Mouse (Mus musculus): ENCODE measurements around the gene Ccnt1.
A peak's percentile ranks its signal among the peaks of the same experiment; 100 is the strongest.
"Not testable (repeated sequence)": the region's sequence is repeated elsewhere in the genome, so short reads cannot be mapped to it uniquely, and the experiment has no call there.

The Ccnt1 gene

GRCm38 (mm10) chr15:98595049-98595448, 24.3 kb upstream of the Ccnt1 start:
- no peak for DNase-seq

GRCm38 (mm10) chr15:98594193-98594592, 23.5 kb upstream of the Ccnt1 start:
- peak; percentile 57 for DNase-seq

DNA sequence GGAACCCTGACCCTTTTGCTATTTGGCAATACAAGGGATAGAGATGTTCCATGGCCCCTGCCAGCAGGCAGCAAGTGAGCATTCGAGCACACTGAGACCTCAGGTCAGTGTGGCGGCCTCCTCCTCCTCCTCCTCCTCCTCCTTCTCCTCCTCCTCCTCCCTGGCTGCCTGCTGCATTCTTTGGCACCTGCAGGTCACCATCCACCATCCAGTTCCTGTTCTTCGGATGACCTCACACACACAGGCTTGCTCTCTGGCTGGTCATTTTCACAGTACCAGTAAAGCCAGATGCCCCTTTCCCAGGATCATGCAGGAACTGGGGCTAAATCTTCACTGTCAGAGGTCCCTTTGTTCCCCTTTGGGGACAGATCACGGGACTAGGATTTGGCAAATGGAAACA, 20.7 kb upstream of the Ccnt1 start:
- DNase-seq = no peak

DNA sequence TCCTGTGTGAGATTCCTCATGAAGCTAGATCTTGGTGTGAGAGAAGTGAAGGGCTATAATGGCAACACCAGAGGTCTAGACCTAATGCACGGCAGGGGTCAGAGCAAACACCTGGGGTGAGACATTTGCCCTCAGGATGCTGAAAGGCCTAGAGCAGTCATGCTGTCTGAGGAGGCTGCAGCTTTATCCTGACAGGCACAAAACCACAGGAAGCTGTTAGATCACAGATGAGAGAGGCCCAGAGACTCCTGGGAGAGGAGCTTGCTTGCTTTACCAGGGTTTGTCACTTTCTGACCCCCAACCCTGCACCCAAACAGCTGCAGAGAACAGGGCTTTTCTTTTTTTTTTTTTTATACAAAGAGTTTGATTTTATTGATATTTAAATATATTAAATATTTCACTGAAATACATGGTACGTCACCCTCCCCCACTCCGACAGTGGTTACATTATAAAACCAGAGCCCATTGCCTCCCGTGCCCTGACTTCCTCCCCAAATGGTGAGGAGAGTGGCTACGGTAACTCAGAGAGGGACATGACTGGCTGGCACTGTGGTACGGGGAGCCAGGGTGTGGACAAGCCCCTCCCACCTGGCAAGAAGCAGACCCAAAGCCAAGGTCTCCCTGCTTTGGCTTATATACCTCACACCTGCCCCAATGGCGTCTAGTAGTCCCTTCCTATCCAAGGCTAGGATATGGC, 19.1 kb upstream of the Ccnt1 start:
- DNase-seq = no peak

DNA sequence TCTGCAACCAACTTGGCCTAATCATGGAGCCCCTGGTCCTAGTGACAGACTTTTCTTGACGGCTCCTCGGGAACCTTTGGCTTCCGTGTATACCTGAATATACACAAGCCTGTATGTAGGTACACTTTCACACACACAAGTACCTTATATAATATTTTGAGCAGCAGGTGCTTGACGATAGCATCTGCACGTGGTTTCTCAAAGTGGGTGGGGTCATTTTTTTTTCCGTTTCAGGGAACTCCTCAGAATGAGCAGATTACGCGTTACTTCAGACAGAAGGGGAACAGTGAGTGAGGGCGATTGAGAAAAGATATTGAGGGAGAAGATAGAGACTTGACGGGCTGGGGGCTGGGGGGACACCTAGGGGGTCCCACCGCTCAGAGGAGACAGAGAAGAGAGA, 17.0 kb upstream of the Ccnt1 start:
- no peak for DNase-seq

DNA sequence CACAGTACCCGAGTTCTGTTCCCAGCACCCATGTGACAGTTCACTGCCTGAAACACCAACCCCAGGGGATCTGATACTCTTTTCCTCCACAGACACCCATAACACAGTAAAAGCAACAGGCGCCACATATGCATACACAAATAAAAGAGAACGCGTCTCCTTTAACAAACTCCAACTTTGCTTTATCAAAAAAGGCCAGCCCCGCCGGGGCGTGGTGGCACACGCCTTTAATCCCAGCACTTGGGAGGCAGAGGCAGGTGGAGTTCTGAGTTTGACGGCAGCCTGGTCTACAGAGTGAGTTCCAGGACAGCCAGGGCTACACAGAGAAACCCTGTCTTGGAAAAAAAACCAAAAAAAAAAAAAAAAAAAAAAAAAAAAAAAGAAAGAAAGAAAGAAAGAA, 15.4 kb upstream of the Ccnt1 start:
- not testable (repeated sequence) for DNase-seq

DNA sequence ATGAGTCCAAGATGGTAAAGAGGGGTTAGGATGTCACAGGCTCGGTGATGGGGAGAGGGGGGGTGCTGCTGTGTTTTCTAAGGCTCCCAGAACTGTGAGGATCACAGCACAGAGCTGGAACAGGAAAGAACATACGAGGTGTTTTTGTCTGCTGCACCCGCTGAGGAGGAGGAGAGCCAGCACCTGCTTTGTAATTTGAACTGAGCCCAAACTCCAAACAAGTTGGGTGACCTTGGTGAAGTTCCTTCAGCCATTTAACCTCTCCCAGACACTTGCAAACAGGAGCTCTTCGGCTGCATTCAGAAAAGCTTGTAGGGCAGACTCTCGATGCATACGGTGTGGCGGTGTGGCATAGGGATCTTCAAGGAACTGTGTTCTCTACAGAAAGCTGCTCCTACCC, 14.7 kb upstream of the Ccnt1 start:
- DNase-seq = no peak

GRCm38 (mm10) chr15:98582996-98583395, 12.3 kb upstream of the Ccnt1 start:
- DNase-seq = no peak

GRCm38 (mm10) chr15:98582410-98582809, 11.7 kb upstream of the Ccnt1 start:
- DNase-seq = peak; percentile 60

- DNase-seq = peak; percentile 65
Observed at GRCm38 (mm10) chr15:98579795-98580464, 9.2 kb upstream of the Ccnt1 start.

GRCm38 (mm10) chr15:98579310-98579709, 8.6 kb upstream of the Ccnt1 start:
- no peak for DNase-seq

GRCm38 (mm10) chr15:98573293-98573692, 2.6 kb upstream of the Ccnt1 start:
- no peak for DNase-seq

DNA sequence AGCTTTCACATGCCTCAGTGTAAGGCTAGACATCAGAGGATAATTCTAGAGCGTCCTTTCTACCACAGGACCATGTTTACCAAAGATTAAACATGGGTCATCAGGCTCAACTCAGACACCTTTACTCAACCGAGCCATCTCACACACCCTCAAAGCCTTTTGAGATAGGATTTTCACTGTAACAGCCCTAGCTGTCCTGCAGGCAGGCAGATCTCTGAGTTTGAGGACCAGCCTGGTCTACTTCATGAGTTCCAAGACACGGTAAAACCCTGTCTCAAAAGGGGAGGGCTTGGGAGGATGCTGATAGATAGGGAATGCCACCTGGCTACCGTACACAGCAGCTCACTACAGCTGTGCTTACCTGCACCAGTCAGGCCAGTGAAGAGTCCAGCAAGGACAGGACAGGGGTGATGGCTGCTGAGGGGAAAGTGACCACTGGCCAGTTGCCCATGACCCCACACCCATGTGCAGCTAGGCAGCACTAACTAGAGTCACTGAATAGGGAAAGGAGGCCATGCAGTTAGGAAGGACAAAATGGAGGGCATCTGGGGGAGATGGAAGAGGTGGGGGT, 843 bp downstream of the Ccnt1 start:
- no peak for DNase-seq

GRCm38 (mm10) chr15:98569216-98569615, 1.5 kb downstream of the Ccnt1 start:
- DNase-seq = no peak

DNA sequence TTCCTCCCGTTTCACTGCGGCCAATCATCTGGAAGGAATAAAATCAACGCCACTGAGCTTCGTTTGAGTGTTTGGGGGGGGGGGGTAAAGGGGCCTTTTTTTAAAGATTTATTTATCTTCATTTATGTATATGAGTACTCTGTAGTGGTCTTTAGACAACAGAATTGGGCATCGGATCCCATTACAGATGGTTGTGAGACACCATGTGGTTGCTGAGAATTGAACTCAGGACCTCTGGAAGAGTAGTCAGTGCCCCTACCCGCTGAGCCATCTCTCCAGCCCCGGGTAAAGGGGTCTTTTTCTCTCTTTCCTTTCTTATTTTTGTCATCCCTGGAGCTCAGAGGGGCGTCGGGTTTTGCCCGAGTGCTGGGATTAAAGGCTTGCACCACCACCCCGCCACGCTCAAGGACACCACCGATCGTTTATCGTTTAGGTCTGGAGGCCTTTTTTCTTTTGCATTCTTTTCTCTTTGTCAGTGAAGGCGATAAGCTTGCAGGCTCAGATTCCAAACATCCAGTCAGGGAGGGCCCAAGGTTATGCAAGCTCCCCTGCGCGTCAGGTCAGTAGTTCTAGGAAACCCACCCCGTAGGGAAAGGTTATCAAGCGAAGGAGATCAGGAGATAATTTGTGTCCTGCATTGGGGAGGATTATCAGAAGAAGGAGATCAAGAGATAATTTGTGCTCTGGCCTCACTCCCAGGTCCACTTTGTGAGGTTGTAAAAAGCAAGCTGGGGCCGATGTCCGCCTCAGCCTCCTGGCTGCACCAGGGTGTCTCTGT, 2.3 kb downstream of the Ccnt1 start:
- DNase-seq = no peak

DNA sequence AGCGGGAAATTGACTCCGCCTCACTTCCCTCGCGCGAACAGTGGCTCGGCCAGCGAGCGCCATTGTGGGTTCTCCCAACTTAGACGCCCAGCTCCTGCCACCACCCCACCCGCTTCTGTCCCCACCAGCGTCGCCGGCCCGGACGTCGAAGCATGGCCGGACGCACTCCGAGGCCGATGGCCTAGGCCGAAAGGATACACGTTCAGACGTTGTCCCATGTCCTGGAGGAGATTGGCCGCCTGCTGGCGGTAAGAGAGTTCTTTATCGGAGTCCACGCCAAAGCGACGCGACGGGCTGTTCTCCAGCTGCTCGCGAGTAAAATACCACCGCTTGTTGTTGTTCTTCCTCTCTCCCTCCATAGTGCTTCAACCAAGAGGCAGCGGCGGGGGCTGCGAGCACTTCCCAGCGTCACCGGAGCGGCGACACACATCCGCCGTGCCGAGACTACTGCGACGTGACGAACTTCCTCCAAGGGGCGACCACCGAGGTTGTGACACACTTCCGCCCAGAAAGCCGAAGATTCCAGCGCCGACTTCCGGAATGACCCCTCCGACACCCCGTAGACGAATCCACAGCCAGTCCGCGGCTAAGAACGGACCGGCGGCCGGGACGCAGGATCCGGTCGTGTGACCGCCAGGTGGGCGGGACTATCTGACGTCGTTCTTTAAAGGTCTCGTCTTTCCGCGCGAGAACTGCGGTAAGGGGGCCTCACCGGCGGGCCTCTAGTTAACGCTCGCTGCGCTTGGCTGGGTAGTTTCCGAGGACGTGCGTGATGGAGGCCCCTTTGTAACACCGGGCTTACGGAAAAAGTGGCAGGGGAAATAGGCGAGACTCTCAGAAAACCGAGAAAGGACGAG, 3.2 kb downstream of the Ccnt1 start:
- DNase-seq = peak; percentile 99

DNA sequence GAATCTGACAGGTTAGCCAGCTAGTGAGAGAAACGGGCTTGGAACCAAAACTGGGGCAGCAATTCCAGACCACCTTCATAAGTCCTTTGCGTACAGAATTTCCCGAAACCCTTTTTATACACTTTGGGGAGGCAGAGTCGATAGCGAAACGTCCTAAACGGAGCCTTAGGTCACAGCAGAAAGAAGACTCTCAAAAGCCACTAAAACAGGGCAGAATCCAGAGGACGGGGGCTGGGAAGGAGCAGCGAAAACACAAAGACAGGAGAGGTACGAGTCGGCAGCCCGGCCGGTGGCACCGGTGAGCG, 3.8 kb downstream of the Ccnt1 start:
- no peak for DNase-seq

DNA sequence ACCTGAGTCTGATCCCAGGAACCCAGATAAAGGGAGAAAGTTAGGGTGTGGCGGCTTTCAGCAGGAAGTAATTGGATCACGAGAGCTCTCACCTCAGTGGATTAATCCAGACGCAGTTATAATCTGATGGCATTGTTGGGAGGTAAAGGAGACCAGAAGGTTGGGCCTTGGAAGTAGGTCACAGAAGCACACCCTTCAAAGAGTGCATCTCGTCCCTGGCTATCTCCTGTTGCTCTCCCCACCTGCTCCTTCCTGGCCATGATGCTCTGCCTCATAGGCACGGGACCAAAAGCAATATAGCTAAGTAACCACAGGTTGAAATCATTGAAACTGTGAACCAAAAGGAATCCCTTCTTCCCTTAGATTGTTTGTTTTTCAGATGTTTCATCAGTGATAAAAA, 13.5 kb downstream of the Ccnt1 start:
- DNase-seq = no peak

GRCm38 (mm10) chr15:98555881-98556280, 14.8 kb downstream of the Ccnt1 start:
- DNase-seq = no peak

- no peak for DNase-seq
Observed at GRCm38 (mm10) chr15:98552758-98553157, 18.0 kb downstream of the Ccnt1 start.

GRCm38 (mm10) chr15:98546843-98547242, 23.9 kb downstream of the Ccnt1 start:
- no peak for DNase-seq

GRCm38 (mm10) chr15:98545151-98545550, 25.6 kb downstream of the Ccnt1 start:
- DNase-seq = no peak

GRCm38 (mm10) chr15:98543341-98543740, 27.4 kb downstream of the Ccnt1 start:
- DNase-seq = no peak

Measured in layer of hippocampus, adult 9-11 months (tissue).